Mouse (Mus musculus) heart, embryonic 16.5 days (tissue): ENCODE data around the gene Tor2a. TPM values are rescaled to one million over a fixed set of nuclear protein-coding genes. Genes with fewer than 3 reads are reported as not detected.

ENCODE experiments used
- ATAC-seq: fragments of 200-750 bp; cut with Nextera tagmentation; replicated peaks from 2 replicates; pipeline ENCODE4 v1.8.0; 2017; ENCODE audit warnings: moderate number of reproducible peaks; ENCODE audit not compliant: insufficient read depth, low FRiP score; ENCODE audit errors: extremely low read depth
- H3K27ac ChIP-seq: fragments of 300-500 bp; sonication (generic); 2 replicates; pipeline ENCODE4 v1.5.1; 2014; ENCODE audit warnings: mild to moderate bottlenecking, low read length, control low read depth, moderate library complexity
- H3K27me3 ChIP-seq: fragments of 300-500 bp; sonication (generic); 2 replicates; pipeline ENCODE4 v1.6.1; 2014; ENCODE audit warnings: low read length, mixed read lengths; ENCODE audit not compliant: control insufficient read depth, insufficient read depth
- H3K36me3 ChIP-seq: fragments of 300-500 bp; sonication (generic); 2 replicates; pipeline ENCODE4 v1.6.1; 2014; ENCODE audit not compliant: control insufficient read depth, insufficient read depth
- H3K4me1 ChIP-seq: fragments of 300-500 bp; sonication (generic); 2 replicates; pipeline ENCODE4 v1.6.1; 2014; ENCODE audit warnings: low read length, mixed read lengths; ENCODE audit not compliant: control insufficient read depth, insufficient read depth
- H3K4me2 ChIP-seq: fragments of 300-500 bp; sonication (generic); 2 replicates; pipeline ENCODE4 v1.6.1; 2014; ENCODE audit warnings: low read depth, mild to moderate bottlenecking, control low read depth, low read length
- H3K4me3 ChIP-seq: fragments of 300-500 bp; sonication (generic); 2 replicates; pipeline ENCODE4 v1.5.1; 2014; ENCODE audit warnings: mild to moderate bottlenecking, control low read depth, low read length
- H3K9ac ChIP-seq: fragments of 300-500 bp; sonication (generic); 2 replicates; pipeline ENCODE4 v1.6.1; 2014; ENCODE audit warnings: low read length, control low read depth
- H3K9me3 ChIP-seq: fragments of 300-500 bp; sonication (generic); replicated peaks from 2 replicates; pipeline ENCODE4 v1.6.1; 2016; ENCODE audit warnings: low read length; ENCODE audit not compliant: control insufficient read depth
- WGBS: fragments of 180-500 bp; shearing (Covaris S2); extraction: QIAGEN DNeasy Blood & Tissue Kit; methylation state at CpG from one replicate; pipeline ENCODE4 v1.1.7; 2014; 5-methylcytosine and 5-hydroxymethylcytosine counted together
- polyA plus RNA-seq: library from polyadenylated mRNA; unstranded; fragments of >200 nt; fragmentation: Nextera tagmentation; extraction: Ambion mirVana; gene quantifications from 2 replicates; pipeline ENCODE4 v1.2.1, GENCODE M21; 2015

The Tor2a gene
- 38.1 and 38.9 TPM in 2 replicates for polyA plus RNA-seq

DNA sequence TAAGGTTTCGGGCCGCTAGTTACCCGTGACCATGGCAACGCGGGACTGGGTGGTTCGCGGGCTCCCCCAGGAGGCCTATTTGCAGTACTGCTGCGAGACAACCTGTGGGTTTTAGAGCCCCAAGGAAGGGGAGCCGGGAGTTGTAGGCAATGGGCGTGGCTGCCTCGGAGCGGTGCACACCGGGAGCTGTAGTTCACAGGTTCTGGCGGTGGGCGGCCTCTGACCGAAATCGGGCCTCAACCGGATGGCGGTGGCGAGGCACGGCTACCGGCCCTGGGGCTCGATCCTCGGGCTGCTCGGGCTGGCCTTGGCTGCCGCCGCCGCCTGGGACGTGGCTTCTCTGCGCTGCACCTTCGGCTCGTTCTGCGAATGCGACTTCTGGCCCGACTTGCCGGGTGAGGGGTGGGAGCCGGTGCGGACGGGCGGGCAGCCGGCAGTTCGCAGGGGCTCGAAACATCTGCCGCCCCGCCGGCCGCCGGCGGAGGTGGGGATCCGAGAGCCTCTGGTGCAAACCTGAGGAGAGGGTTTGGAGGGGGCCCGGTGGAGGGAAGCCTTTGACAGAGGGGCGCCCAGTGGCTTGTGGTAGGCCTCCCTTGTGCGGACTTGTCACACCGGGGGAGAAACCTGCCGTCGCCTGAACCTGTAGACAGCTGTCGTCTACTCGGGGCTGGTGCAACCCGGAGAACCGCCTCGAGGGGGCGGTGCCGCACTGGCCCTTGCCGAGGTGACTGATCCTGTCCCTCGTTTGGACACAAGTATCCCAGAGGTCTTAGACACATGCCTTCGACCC lies at the start of gene Tor2a:
Gene Tor2a (plus strand): TSS at position 179 of the 790 bp plus-strand sequence.
- H3K4me2 ChIP-seq: peak within 1 kb of the TSS; percentile 69
- H3K9me3 ChIP-seq: no peaks in the 10 kb centered on the region
- under 1% methylated on average over 66 of the region's 66 CpGs for WGBS
- peak; percentile 96 for ATAC-seq
- no peaks in the 10 kb centered on the region for H3K27me3 ChIP-seq
- H3K4me1 ChIP-seq: peaks cover 3% of the 10 kb centered on the region; the same call in 1 of the 2 replicates
- peak within 1 kb of the TSS; percentile 88 for H3K9ac ChIP-seq
- H3K4me3 ChIP-seq: peak within 1 kb of the TSS; percentile 70
- H3K27ac ChIP-seq: peak within 1 kb of the TSS; percentile 85
- peaks cover 14% of the 10 kb centered on the region; the same call in 1 of the 2 replicates for H3K36me3 ChIP-seq

DNA sequence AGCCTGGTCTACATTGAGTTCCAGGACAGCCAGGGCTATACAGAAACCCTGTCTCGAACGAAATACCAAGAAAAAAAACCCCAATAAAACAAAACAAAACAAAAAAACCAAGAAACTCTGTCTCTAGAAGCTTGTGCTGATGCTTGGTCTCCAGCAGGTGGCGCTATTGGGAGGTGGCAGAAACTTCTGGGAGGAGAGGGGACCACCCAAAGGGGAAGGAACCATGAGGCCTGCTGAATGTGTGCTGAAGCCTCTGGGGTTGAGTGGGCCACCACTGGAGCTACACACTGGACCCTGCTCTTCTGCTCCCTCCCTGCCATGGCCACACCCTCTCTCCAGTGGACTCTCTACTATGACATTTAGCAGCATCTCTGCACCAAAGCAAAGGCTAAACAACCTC lies 48.4 kb upstream of the Tor2a start:
- Histone ChIP-seq H3K4me1 (peaks cover 11% of the 10 kb centered on the region), H3K4me3 (no peak overlapping the region), H3K36me3 (peaks cover 47% of the 10 kb centered on the region), H3K27me3 (no peaks in the 10 kb centered on the region), H3K9ac (no peak overlapping the region), H3K9me3 (no peaks in the 10 kb centered on the region), H3K27ac (no peak overlapping the region), H3K4me2 (no peak overlapping the region)
- ATAC-seq: no peak
- WGBS: 43% methylated on average over 3 of the region's 3 CpGs

DNA sequence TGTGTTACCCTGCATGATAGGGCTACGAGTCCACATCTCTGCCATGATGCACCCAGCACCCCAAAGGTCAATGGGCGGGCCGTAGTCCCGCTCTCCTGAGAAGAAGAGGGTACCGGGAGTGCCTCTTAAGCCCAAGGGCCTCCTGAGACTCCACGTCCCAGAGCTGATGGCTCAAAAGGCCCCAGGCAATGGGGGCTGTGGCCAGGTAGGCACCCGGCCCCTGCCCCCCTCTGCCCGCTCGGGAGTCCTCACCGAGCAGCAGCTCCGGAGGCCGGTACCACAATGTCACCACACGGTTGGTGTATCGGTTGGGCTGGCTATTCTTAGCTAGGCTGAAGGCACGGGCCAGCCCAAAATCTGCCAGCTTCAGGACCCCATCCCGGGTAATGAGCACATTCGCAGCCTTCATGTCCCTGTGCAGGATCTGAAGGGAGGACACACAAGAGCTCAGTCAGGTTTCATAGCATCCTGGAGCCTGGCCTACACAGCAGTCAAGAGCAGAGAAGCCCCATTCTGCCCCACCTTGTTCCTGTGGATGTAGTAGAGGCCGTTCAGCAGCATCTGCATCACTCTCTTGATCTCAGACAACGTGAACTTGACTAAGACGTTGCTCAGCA lies 47.4 kb upstream of the Tor2a start:
- Histone ChIP-seq H3K4me1 (peaks cover 21% of the 10 kb centered on the region), H3K9me3 (no peaks in the 10 kb centered on the region), H3K9ac (no peak overlapping the region), H3K27me3 (no peaks in the 10 kb centered on the region), H3K4me2 (no peak overlapping the region), H3K36me3 (peaks cover 45% of the 10 kb centered on the region), H3K4me3 (no peak overlapping the region), H3K27ac (no peak overlapping the region)
- no peak for ATAC-seq
- WGBS: 89% methylated on average over 20 of the region's 20 CpGs

DNA sequence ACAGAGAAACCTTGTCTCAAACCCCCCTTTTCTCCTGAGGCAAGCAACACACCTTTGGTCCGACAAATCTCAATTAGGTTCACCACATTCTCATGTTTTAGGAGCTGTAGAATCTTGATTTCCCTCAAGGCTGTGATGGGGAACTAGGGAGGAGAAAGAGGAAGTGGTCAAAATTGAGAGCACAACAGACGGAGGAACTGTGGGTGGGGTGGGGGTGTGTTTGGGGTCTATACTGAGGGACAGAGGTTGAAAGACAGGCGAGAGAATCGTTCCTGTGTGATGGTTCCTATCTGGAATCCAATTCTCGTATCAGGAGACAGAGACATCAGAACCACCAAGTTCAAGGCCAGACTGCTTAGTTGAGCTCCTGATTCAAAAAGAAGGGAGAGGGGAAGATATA lies 46.6 kb upstream of the Tor2a start:
- Histone ChIP-seq H3K9ac (no peak overlapping the region), H3K9me3 (no peaks in the 10 kb centered on the region), H3K27me3 (no peaks in the 10 kb centered on the region), H3K36me3 (peaks cover 39% of the 10 kb centered on the region), H3K4me3 (no peak overlapping the region), H3K4me2 (no peak overlapping the region), H3K27ac (no peak overlapping the region), H3K4me1 (peaks cover 29% of the 10 kb centered on the region)
- WGBS: 87% methylated on average over 5 of the region's 5 CpGs
- ATAC-seq: no peak

DNA sequence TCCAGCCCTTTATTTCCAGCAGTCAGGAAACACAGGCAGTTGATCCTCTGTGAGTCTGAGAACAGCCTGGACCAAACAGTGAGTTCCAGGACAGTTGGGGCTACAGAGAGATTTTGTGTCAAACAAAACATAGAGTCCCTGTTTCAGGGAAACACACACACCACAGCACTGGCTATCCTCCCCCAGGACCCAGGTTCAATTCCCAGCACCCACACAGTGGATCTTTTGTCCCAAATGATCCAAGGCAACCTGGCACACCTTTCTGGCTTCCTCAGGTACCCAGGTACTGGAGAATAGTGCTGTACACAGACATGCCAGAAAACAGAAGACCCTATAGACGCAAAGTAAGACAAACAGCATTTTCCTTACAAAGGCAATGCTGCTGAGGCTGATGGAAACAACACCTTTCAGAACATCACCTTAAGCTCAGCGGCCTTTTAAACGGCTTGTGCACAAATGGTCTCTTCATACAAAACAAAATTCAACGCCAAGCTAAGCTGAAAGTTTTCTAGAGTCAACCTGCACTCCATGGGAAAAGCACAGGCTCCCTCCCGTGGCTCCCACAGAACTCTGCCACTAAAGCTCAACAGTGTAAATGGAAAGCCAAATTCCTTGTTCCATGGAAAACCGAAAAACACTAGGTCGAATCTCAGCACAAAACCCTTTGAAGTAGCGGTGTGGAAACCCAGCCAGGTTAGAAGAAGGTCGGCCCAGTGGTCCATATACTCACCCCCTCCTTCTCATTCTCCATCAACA lies 45.6 kb upstream of the Tor2a start:
- ATAC-seq: no peak
- peak overlapping the region; percentile 90 for H3K9ac ChIP-seq
- peak overlapping the region; percentile 74 for H3K4me3 ChIP-seq
- H3K36me3 ChIP-seq: peaks cover 30% of the 10 kb centered on the region
- peak overlapping the region; percentile 97 for H3K27ac ChIP-seq
- WGBS: 25% methylated on average over 9 of the region's 9 CpGs
- peak overlapping the region; percentile 88 for H3K4me2 ChIP-seq
- H3K27me3 ChIP-seq: no peaks in the 10 kb centered on the region
- peaks cover 29% of the 10 kb centered on the region for H3K4me1 ChIP-seq
- H3K9me3 ChIP-seq: no peaks in the 10 kb centered on the region

DNA sequence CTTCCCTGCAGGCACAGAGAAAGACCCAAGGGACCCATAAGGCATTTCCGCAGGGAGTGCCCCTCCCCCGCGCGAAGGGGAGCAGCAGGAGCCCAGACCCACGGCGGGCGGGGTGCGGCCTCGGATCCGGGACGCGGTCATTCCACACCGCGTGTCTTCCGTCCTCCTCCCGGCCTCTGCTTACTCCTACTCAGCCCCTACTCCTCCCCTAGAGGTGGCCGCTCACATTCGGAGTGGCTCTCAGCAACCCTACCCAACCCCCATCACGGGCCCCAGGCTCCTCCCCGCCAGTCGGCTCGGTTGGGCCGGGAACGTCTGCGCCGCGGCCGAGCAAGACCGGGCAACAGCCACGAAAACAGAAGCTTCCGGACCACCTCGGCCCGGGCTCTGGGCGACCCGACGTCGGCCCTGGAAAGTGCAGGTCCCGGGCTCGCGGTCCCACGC lies 44.9 kb upstream of the Tor2a start:
- peak; percentile 39 for ATAC-seq
- Histone ChIP-seq H3K36me3 (peaks cover 24% of the 10 kb centered on the region), H3K4me1 (peaks cover 29% of the 10 kb centered on the region), H3K9ac (peak overlapping the region; percentile 90), H3K27me3 (no peaks in the 10 kb centered on the region), H3K4me2 (peak overlapping the region; percentile 88), H3K4me3 (peak overlapping the region; percentile 74), H3K9me3 (no peaks in the 10 kb centered on the region), H3K27ac (peak overlapping the region; percentile 97)
- 0% methylated on average over 41 of the region's 41 CpGs for WGBS

DNA sequence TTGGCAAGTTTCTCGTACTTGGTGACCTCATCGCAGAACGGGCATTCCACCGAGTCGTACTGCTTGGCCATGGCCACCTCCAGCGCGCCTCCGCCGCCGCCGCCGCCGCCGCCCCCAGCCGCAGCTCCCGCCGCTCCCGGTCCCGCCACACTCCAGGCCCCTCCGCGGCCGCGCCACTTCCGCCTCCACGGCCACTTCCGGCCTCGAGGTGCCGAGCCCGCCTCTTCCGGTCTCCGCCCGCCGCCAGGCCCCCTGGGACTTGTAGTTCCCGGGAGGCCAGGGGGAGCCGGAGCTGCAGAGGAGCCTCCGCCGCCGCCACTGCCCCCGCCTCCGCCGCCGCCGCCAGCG lies 44.5 kb upstream of the Tor2a start:
- Histone ChIP-seq H3K9ac (peak overlapping the region; percentile 90), H3K4me3 (peak overlapping the region; percentile 74), H3K4me1 (peaks cover 29% of the 10 kb centered on the region), H3K27me3 (no peaks in the 10 kb centered on the region), H3K9me3 (no peaks in the 10 kb centered on the region), H3K4me2 (peak overlapping the region; percentile 88), H3K27ac (peak overlapping the region; percentile 97), H3K36me3 (peaks cover 23% of the 10 kb centered on the region)
- 0% methylated on average over 39 of the region's 44 CpGs for WGBS
- ATAC-seq: peak; percentile 86

DNA sequence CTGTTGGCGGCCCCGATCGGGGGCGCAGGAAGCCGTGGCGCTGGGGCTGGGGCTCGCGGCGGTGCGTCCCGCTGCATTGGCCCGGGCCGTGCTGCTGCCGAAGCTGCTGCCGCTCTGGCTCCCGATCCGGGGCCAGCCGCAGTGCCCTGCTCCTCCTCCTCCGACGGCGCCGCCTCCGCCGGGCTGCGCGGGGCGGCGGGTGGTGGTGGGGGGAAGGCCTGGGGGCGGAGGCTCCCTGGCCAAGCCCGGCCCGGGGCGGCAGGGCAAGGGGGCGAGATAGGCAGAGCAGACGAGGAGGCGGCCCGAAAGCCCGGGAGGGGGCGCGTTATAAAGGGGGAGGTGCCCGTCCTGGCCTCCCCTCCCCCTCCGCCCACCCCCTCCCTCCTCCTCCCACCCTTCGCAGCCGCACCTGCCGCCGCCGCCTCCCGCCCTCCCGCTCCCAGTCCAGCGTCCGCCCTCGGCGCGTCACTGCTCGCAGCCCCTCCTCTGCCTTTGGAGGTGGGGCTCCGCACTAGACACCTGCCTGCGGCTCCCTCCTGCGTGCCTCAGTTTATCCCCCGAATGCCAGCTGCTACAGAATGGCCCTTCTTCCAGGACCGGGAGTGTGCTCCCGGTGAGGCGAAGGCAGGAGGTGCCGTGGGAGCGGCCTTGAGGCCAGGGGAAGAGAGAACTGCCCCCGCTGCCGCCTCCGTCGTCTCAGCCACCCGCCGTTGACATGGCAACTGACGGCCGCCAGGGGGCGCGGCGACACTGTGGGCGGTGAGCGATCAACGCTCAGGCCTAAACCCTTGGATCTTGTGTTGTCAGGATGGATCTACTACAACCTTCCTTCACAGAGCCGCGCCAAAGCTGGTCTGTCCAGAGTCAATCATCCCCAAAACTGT lies 43.9 kb upstream of the Tor2a start, which contains the start of gene Cdk9:
Gene Cdk9 (minus strand): TSS at position 143 of the 884 bp plus-strand sequence.
- peaks cover 17% of the 10 kb centered on the region for H3K36me3 ChIP-seq
- H3K9me3 ChIP-seq: no peaks in the 10 kb centered on the region
- ATAC-seq: peak; percentile 82
- no peaks in the 10 kb centered on the region for H3K27me3 ChIP-seq
- peaks cover 29% of the 10 kb centered on the region for H3K4me1 ChIP-seq
- peak within 1 kb of the TSS; percentile 74 for H3K4me3 ChIP-seq
- H3K9ac ChIP-seq: peak within 1 kb of the TSS; percentile 90
- H3K4me2 ChIP-seq: peak within 1 kb of the TSS; percentile 88
- H3K27ac ChIP-seq: peak within 1 kb of the TSS; percentile 97
- 0% methylated on average over 61 of the region's 79 CpGs for WGBS
